ENCODE assay signal across 11 mouse cellular contexts in the genomic region with DNA sequence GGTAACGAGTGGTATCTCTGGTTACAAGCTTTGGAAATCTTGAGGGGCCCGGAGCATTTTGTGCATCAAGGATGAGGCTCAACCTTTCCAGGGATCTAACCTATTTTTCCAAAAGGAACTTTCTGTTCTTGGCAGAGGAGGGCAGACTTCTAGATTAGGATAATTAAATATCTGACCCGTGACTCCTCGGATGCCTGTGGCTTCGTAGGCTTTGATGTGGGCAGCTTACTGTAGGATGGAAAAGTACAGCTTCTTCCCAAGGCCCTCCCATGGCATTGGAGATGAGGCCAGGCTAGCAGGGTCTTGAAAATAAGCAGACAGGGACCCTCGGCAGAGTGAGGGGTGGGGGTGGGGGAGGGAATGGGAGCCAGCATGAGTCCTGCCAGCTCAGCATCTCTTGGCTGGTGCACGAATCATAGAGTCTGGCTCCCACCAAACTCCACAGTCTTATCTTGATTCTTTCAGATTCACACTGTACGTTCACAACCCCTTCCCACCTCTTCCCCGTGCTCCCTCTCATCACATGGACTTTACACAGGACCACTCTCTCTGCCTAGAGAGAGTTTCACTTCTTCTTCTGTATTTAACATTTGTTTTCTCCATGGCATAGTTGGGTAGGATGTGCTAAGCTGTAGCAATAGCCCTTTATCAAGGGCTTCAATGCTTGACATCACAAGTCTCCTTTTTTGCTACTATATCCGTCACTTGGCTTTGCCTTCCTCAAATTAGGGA.
A peak's percentile ranks its signal among the peaks of the same experiment; 100 is the strongest.
DNase-seq lines count a peak whose midpoint lies in the region; ATAC-seq lines count a peak whose summit lies in the region.
"Had no signal": no experiment of that assay in that cellular context is flagged by ENCODE, and none has a peak within 500 bp of the region (broad histone marks: within the 10 kb centered on the region; RNA-seq: fewer than 3 reads in every experiment).

No protein-coding gene starts in this region.

- no peaks in the 10 kb centered on the region for H3K27me3 ChIP-seq in kidney, embryonic 16.5 days (ENCODE audit: insufficient read depth, low read length)
- no peaks in the 10 kb centered on the region for H3K27me3 ChIP-seq in midbrain, embryonic 15.5 days (replicated peaks)
- H3K27me3 ChIP-seq in midbrain, embryonic 13.5 days = no peaks in the 10 kb centered on the region
- H3K27me3 ChIP-seq: intestine, embryonic 15.5 days; liver, embryonic 13.5 days had no signal

- peak; percentile 81 to 85 for DNase-seq in adrenal gland, adult (ENCODE audit: inconsistent age in 2 of 2, low spot score in 1 of 2)
- DNase-seq in adrenal gland, adult 18-20 months (ENCODE audit: low spot score in 2 of 2) = no peak
- DNase-seq in kidney, adult 11 months = peak; percentile 8
- DNase-seq in fat pad, adult 2 months (ENCODE audit: extremely low read depth, low read depth, low spot score) = peak; percentile 16
- DNase-seq in frontal cortex, postnatal 25 days (ENCODE audit: low spot score in 2 of 2) = no peak
- DNase-seq: layer of hippocampus, adult 9-11 months; liver, embryonic 13.5 days had no signal

- no peak overlapping the region for H3K4me3 ChIP-seq in kidney, embryonic 16.5 days (ENCODE audit: low read length)
- H3K4me3 ChIP-seq in midbrain, embryonic 15.5 days = no peak overlapping the region
- no peak overlapping the region for H3K4me3 ChIP-seq in midbrain, embryonic 13.5 days (replicated peaks)
- H3K4me3 ChIP-seq: intestine, embryonic 15.5 days; liver, embryonic 13.5 days had no signal

- ATAC-seq in kidney, embryonic 16.5 days (ENCODE audit: low FRiP score, low TSS enrichment) = no peak
- ATAC-seq in midbrain, embryonic 15.5 days (replicated peaks) = no peak
- ATAC-seq in midbrain, embryonic 13.5 days = no peak
- ATAC-seq: intestine, embryonic 15.5 days had no signal

- no peaks in the 10 kb centered on the region for H3K4me1 ChIP-seq in kidney, embryonic 16.5 days (ENCODE audit: insufficient read depth, low read length)
- 0 out of 2 replicates have a peak, but pooled peaks cover under 1% of the 10 kb centered on the region for H3K4me1 ChIP-seq in midbrain, embryonic 15.5 days
- H3K4me1 ChIP-seq in midbrain, embryonic 13.5 days (replicated peaks) = peaks cover 7% of the 10 kb centered on the region; the same call in 1 of the 2 replicates
- H3K4me1 ChIP-seq: intestine, embryonic 15.5 days; liver, embryonic 13.5 days had no signal

- no peak overlapping the region for H3K4me2 ChIP-seq in kidney, embryonic 16.5 days (replicated peaks; ENCODE audit: low read depth, low read length)
- no peak overlapping the region for H3K4me2 ChIP-seq in midbrain, embryonic 15.5 days
- H3K4me2 ChIP-seq in midbrain, embryonic 13.5 days (replicated peaks) = no peak overlapping the region
- H3K4me2 ChIP-seq: intestine, embryonic 15.5 days; liver, embryonic 13.5 days had no signal

- H3K9ac ChIP-seq in kidney, embryonic 16.5 days (replicated peaks; ENCODE audit: low read length) = no peak overlapping the region
- no peak overlapping the region for H3K9ac ChIP-seq in midbrain, embryonic 15.5 days
- no peak overlapping the region for H3K9ac ChIP-seq in midbrain, embryonic 13.5 days (replicated peaks)
- H3K9ac ChIP-seq: intestine, embryonic 15.5 days; liver, embryonic 13.5 days had no signal

- 63% methylated on average over 10 of the region's 10 CpGs for WGBS in kidney, embryonic 16.5 days
- WGBS in midbrain, embryonic 15.5 days = 76% methylated on average over 10 of the region's 10 CpGs
- WGBS in midbrain, embryonic 13.5 days = 81% methylated on average over 10 of the region's 10 CpGs

- H3K9me3 ChIP-seq in kidney, embryonic 16.5 days (ENCODE audit: low read length) = no peaks in the 10 kb centered on the region
- no peaks in the 10 kb centered on the region for H3K9me3 ChIP-seq in midbrain, embryonic 15.5 days
- no peaks in the 10 kb centered on the region for H3K9me3 ChIP-seq in midbrain, embryonic 13.5 days
- H3K9me3 ChIP-seq: intestine, embryonic 15.5 days; liver, embryonic 13.5 days had no signal

- H3K36me3 ChIP-seq in kidney, embryonic 16.5 days (ENCODE audit: insufficient read depth, low read length) = no peaks in the 10 kb centered on the region
- H3K36me3 ChIP-seq in midbrain, embryonic 15.5 days (replicated peaks) = no peaks in the 10 kb centered on the region
- no peaks in the 10 kb centered on the region for H3K36me3 ChIP-seq in midbrain, embryonic 13.5 days
- H3K36me3 ChIP-seq: intestine, embryonic 15.5 days; liver, embryonic 13.5 days had no signal

- no peak overlapping the region for H3K27ac ChIP-seq in kidney, embryonic 16.5 days (ENCODE audit: low read length)
- H3K27ac ChIP-seq in midbrain, embryonic 15.5 days = 0 out of 2 replicates have a peak overlapping the region, but pooled peaks have one; percentile 1
- H3K27ac ChIP-seq in midbrain, embryonic 13.5 days = no peak overlapping the region
- H3K27ac ChIP-seq: intestine, embryonic 15.5 days; liver, embryonic 13.5 days had no signal

Comparison
In these comparisons a context has a peak if more than half of its experiments do, and no peak if none do; other contexts are left out.
1. DNase-seq: peak in adrenal gland, adult (2 of 2), kidney, adult 11 months (single experiment) and fat pad, adult 2 months (single experiment); none in adrenal gland, adult 18-20 months (0 of 2) and frontal cortex, postnatal 25 days (0 of 2).